Mouse (Mus musculus): ENCODE measurements around the gene Arsb.

The Arsb gene

GRCm38 (mm10) chr13:93840146-93840545, 68.7 kb downstream of the Arsb start:
- DNase-seq (ENCODE audit: low read depth in 1 of 2, low spot score in 2 of 2): no peak

DNA sequence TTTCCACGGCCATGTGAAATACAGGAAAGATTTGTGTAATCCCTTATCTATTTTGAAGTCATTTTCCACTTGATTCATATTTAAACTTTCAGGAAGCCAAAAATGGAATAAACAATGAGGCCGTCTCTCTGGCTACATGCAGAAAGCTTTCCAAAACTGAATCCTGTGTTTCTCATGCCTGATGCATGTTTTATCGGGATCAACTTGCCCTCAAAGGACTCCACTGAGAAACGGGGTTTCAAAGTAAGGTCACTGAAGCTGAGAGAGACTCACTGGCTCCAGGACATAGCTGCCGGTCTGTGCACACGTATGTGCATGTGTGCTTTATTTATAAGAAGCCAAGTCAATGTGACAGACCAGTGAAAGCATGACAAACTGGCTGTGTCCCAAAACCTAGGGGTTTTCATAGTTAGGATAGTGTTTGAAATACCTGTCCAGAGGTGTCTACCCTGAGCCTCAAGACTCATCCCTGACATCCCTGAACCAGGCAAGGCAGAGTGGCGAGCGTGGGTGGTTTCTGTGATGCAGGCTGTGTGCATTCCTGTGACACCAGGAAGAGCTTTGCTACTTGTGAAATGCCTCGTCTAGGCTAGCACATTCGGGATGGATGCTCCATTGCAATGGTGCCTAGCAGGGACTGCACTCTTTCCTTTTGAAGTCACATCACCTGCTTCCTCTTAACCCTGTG, 75.5 kb downstream of the Arsb start:
- no peak for DNase-seq (ENCODE audit: low read depth in 1 of 2, low spot score in 2 of 2)

- DNase-seq (ENCODE audit: low read depth in 1 of 2, low spot score in 2 of 2): no peak
Observed at GRCm38 (mm10) chr13:93847614-93848013, 76.2 kb downstream of the Arsb start.

- no peak for DNase-seq (ENCODE audit: low read depth in 1 of 2, low spot score in 2 of 2)
Observed at GRCm38 (mm10) chr13:93848615-93849014, 77.2 kb downstream of the Arsb start.

DNA sequence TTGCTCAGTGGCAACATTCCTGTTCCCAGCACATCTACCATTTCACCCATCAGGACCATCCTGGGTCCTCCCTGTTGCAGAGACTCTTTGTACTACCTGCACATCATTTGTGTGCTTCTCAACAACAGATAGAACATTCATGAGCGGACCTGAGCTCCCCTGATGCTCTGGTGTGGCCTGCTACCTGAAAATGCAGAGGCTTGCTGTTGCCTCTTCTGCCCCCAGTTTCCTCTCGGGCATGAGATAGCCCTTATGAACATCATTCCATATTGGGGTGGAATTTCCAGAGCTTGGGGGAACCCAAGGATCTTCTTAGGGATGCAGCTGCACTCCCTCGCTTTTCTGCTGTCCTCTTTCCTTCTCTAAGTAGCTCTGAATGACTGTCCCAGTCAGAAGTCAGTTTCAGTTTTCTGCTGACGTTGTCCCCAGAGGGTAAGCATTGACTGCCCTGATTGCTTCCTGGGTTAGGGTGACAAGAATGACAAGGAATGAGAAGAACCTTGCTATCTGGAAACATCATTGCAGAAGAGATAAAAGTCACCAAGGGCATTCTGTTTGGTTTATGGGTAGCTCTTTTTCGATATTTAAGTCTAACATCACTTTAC, 78.4 kb downstream of the Arsb start:
- DNase-seq (ENCODE audit: low read depth in 1 of 2, low spot score in 2 of 2): no peak

GRCm38 (mm10) chr13:93850674-93851073, 79.2 kb downstream of the Arsb start:
- no peak for DNase-seq (ENCODE audit: low read depth in 1 of 2, low spot score in 2 of 2)

GRCm38 (mm10) chr13:93852419-93853138, 81.1 kb downstream of the Arsb start:
- DNase-seq (ENCODE audit: low read depth in 1 of 2, low spot score in 2 of 2): no peak

DNA sequence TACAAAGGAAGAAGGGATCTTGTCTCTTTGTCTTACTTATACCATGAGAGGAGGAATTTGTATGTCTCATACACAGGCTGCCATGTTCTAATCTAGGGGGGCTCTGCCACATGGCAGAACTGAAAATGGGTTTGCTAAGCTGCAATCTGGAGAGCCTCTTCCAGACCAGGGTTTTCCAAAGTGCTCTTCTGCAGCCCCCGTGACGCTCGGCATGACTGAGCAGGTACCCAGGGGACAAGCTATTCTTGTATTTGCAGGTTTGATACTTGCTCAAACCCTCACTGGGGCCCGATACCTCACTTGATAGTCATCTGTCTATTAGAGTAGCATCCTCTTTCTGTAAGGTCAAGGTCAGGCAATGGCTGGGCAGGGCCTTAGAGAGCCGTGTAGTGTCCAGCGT, 82.3 kb downstream of the Arsb start:
- no peak for DNase-seq (ENCODE audit: low read depth in 1 of 2, low spot score in 2 of 2)

GRCm38 (mm10) chr13:93854325-93854724, 82.9 kb downstream of the Arsb start:
- no peak for DNase-seq (ENCODE audit: low read depth in 1 of 2, low spot score in 2 of 2)

GRCm38 (mm10) chr13:93854966-93855562, 83.6 kb downstream of the Arsb start:
- no peak for DNase-seq (ENCODE audit: low read depth in 1 of 2, low spot score in 2 of 2)

DNA sequence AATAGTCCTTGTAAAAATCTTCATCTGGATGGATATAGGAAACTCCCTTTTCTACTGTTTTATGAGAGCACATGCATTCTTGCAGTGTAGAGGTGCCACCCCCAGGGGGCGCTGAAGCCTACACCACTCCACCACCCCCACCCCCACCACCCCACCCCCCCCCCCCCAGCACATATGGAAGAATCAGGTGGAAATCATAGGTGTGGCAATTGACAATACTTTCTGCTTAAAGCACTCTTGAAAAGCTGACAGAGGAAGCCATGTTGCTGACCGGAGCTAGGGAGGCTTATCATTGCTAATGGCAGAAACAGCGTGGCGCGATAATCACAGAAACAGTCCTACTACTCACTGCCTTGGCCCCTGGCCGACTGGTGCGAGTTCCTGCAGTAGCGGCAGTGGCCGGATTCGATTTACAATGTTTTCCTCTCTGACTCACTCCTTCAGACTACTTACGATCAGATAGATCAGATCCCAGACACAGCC, 84.3 kb downstream of the Arsb start:
- no peak for DNase-seq (ENCODE audit: low read depth in 1 of 2, low spot score in 2 of 2)

GRCm38 (mm10) chr13:93861211-93861610, 89.8 kb downstream of the Arsb start:
- no peak for DNase-seq (ENCODE audit: low read depth in 1 of 2, low spot score in 2 of 2)

DNA sequence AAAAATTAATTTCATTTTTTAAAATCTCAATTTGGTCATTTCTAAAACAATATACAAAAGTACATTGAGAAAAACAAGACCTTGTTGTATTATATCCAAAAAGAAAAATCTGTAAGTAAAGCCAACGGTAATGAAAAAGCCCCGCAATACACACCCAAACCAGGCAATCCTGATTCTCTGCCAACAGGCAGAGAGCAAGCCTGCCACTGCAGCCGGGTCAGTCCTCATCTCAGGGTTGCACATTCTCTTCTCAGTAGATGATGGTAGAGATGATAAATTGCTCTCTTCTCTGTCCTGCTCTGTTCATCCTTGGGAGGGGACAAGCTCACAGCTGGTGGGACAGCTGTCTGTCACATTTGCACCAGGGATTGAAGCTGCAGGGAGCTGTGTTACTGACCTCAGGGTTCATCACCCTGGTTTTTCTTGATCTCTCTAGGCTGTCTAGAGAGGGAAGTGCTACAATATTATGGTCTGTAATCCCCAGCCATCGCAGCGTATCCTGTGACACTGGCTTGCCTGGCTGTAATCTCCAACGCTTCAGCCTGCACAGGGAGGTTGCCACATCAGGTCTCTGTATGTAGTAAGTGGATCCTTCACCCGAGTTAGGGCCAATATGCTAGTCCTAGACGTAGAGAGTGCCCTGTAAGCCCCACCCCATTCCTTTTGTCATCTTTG, 92.8 kb downstream of the Arsb start:
- no peak for DNase-seq (ENCODE audit: low read depth in 1 of 2, low spot score in 2 of 2)

- no peak for DNase-seq (ENCODE audit: low read depth in 1 of 2, low spot score in 2 of 2)
Observed at GRCm38 (mm10) chr13:93866638-93867037, 95.2 kb downstream of the Arsb start.

GRCm38 (mm10) chr13:93871681-93872080, 100.3 kb downstream of the Arsb start:
- no peak for DNase-seq (ENCODE audit: low read depth in 1 of 2, low spot score in 2 of 2)

DNA sequence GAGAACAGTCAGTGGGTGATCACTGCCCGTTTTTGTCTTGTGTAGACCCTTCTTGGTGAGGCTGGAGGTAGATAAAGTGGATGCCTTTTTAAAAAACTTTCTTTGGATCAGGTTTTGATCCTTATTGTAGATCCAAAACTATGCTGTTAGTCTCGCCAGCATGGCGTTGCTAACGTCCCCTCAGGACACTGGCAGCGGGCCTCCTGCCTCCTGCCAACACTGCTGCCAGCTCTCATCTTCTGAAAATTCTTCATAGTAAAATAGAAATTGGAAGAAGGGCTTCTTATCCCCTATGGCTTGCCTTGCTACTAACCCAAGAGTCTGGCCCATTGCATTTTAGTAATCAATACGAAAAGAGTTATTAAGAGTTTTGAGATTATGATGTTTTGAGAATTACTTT, 101.2 kb downstream of the Arsb start:
- no peak for DNase-seq (ENCODE audit: low read depth in 1 of 2, low spot score in 2 of 2)

DNA sequence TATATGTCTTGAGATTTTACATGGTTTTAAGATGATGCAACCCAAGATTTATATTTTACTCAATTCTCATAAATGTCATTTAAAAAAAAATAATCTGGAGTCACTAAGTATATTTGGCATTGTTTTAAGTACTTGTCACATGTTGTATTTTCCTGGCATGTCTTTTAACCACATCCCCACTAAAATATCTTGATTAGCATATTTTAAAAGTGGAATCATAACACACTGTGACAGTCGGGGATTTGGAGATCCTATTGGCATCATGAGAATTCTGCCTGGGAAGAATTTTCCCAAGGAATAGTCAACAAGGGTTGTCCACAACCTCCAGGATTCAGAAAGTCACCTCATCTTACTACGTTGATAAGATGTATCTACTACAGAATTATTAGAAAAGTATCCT, 106.5 kb downstream of the Arsb start:
- DNase-seq (ENCODE audit: low read depth in 1 of 2, low spot score in 2 of 2): no peak

GRCm38 (mm10) chr13:93879426-93879825, 108.0 kb downstream of the Arsb start:
- DNase-seq (ENCODE audit: low read depth in 1 of 2, low spot score in 2 of 2): no peak

GRCm38 (mm10) chr13:93882132-93882531, 110.7 kb downstream of the Arsb start:
- no peak for DNase-seq (ENCODE audit: low read depth in 1 of 2, low spot score in 2 of 2)

- no peak for DNase-seq (ENCODE audit: low read depth in 1 of 2, low spot score in 2 of 2)
Observed at GRCm38 (mm10) chr13:93886999-93887398, 115.6 kb downstream of the Arsb start.

- no peak for DNase-seq (ENCODE audit: low read depth in 1 of 2, low spot score in 2 of 2)
Observed at GRCm38 (mm10) chr13:93888196-93888595, 116.8 kb downstream of the Arsb start.

All from monocyte, adult 2 months (primary cell).